Mouse (Mus musculus): ENCODE measurements around the gene Serpina12.

The Serpina12 gene

GRCm38 (mm10) chr12:104003238-104003612, 41.0 kb downstream of the Serpina12 start:
- peak; percentile 15 for DNase-seq (ENCODE audit: low spot score)

- peak; percentile 75 for DNase-seq (ENCODE audit: low spot score)
Observed at GRCm38 (mm10) chr12:104002569-104003237, 41.5 kb downstream of the Serpina12 start.

GRCm38 (mm10) chr12:104000594-104000993, 43.6 kb downstream of the Serpina12 start:
- no peak for DNase-seq (ENCODE audit: low spot score)

- DNase-seq (ENCODE audit: low spot score) = no peak
Observed at GRCm38 (mm10) chr12:103999611-104000010, 44.6 kb downstream of the Serpina12 start.

- no peak for DNase-seq (ENCODE audit: low spot score)
Observed at GRCm38 (mm10) chr12:103996513-103996912, 47.7 kb downstream of the Serpina12 start.

- DNase-seq (ENCODE audit: low spot score) = peak; percentile 70
Observed at GRCm38 (mm10) chr12:103995292-103996072, 48.8 kb downstream of the Serpina12 start.

- no peak for DNase-seq (ENCODE audit: low spot score)
Observed at GRCm38 (mm10) chr12:103992945-103993344, 51.3 kb downstream of the Serpina12 start.

GRCm38 (mm10) chr12:103989857-103990256, 54.4 kb downstream of the Serpina12 start, which contains the start of gene Serpina11:
Gene Serpina11, minus strand, starts transcription at chr12:103989957.
- DNase-seq (ENCODE audit: low spot score) = no peak

GRCm38 (mm10) chr12:103989514-103989767, 54.8 kb downstream of the Serpina12 start:
- DNase-seq (ENCODE audit: low spot score) = no peak

GRCm38 (mm10) chr12:103988754-103989513, 55.3 kb downstream of the Serpina12 start:
- DNase-seq (ENCODE audit: low spot score) = peak; percentile 13

GRCm38 (mm10) chr12:103985868-103986267, 58.4 kb downstream of the Serpina12 start:
- DNase-seq (ENCODE audit: low spot score) = no peak

- peak; percentile 59 for DNase-seq (ENCODE audit: low spot score)
Observed at GRCm38 (mm10) chr12:103984935-103985334, 59.3 kb downstream of the Serpina12 start.

- no peak for DNase-seq (ENCODE audit: low spot score)
Observed at GRCm38 (mm10) chr12:103981646-103982360, 62.4 kb downstream of the Serpina12 start.

All from urinary bladder, postnatal 14 days (tissue).